Mouse (Mus musculus) heart, embryonic 10.5 days (tissue): Measurements from ENCODE around the gene Cracr2a. TPM values are rescaled to one million over a fixed set of nuclear protein-coding genes. Genes with fewer than 3 reads are reported as not detected.

Experiments
- DNase-seq: peaks from one replicate; pipeline ENCODE4 v3.0.0-alpha.2; 2017; ENCODE audit warnings: low spot score
- H3K27ac ChIP-seq: fragments of 300-500 bp; sonication (generic); 2 replicates; pipeline ENCODE4 v1.5.1; 2016; ENCODE audit warnings: mild to moderate bottlenecking
- H3K27me3 ChIP-seq: fragments of 300-500 bp; sonication (generic); 2 replicates; pipeline ENCODE4 v1.6.1; 2016; ENCODE audit warnings: mild to moderate bottlenecking; ENCODE audit not compliant: poor library complexity, insufficient read depth, severe bottlenecking
- H3K36me3 ChIP-seq: fragments of 300-500 bp; sonication (generic); 2 replicates; pipeline ENCODE4 v1.6.1; 2016; ENCODE audit warnings: mild to moderate bottlenecking, moderate library complexity
- H3K4me1 ChIP-seq: fragments of 300-500 bp; sonication (generic); 2 replicates; pipeline ENCODE4 v1.6.1; 2016; ENCODE audit warnings: mild to moderate bottlenecking
- H3K4me3 ChIP-seq: fragments of 300-500 bp; sonication (generic); 2 replicates; pipeline ENCODE4 v1.5.1; 2016; ENCODE audit warnings: mild to moderate bottlenecking, moderate library complexity
- H3K9me3 ChIP-seq: fragments of 300-500 bp; sonication (generic); 2 replicates; pipeline ENCODE4 v1.6.1; 2016; ENCODE audit warnings: mild to moderate bottlenecking, moderate library complexity
- WGBS: fragments of 180-500 bp; shearing (Covaris S2); methylation state at CpG from one replicate; pipeline ENCODE4 v1.1.7; 2016; 5-methylcytosine and 5-hydroxymethylcytosine counted together
- polyA plus RNA-seq: library from polyadenylated mRNA; unstranded; fragments of >200 nt; fragmentation: Nextera tagmentation; extraction: Ambion mirVana; gene quantifications from 2 replicates; pipeline ENCODE4 v1.2.1, GENCODE M21; 2016

The Cracr2a gene
- polyA plus RNA-seq, 1 experiment from 2014 or later = 1.7 TPM

DNA sequence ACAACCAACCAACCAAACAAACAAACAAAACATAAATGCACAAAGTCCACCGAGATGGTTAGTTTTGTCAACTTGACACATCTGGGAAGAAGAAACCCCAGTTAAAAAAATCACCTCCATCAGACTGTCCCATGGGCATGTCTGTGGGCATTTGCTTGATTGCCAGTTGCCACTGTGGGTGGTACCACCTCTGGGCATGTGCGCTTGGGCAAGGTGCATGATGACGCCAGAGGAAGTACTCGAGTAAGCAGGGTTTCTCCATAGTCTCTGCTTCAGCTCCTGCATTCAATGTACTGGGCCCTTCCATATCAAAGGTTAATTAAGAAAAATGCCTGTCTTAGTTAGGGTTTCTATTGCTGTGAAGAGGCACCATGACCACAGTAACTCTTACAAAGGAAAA lies 21.9 kb upstream of the Cracr2a start:
- Histone ChIP-seq H3K9me3 (no peaks in the 10 kb centered on the region), H3K36me3 (no peaks in the 10 kb centered on the region), H3K4me3 (no peak overlapping the region), H3K4me1 (no peaks in the 10 kb centered on the region), H3K27ac (no peak overlapping the region), H3K27me3 (peaks cover 28% of the 10 kb centered on the region)
- 82% methylated on average over 4 of the region's 4 CpGs for WGBS
- no peak for DNase-seq

DNA sequence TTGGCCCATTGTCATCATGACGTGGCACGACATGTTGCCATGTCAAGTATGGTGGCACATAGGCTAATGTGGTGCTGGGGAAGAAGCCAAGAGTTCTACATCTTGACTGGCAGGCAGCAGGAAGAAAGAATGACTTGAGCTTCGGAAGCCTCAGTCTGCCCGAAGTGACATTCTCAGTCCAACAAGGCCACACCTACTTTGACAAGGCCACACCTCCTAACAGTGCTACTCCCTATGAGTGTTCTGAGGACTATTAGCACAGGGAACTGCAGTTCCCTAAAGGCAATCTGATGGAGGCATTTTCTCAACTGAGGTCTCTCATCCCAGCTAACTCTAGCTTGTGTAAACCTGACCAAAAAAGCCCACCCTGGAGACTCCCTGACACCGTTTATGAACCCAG lies 21.5 kb upstream of the Cracr2a start:
- no peak for DNase-seq
- Histone ChIP-seq H3K27ac (no peak overlapping the region), H3K27me3 (peaks cover 28% of the 10 kb centered on the region), H3K4me3 (no peak overlapping the region), H3K4me1 (no peaks in the 10 kb centered on the region), H3K36me3 (no peaks in the 10 kb centered on the region), H3K9me3 (no peaks in the 10 kb centered on the region)
- 61% methylated on average over 5 of the region's 5 CpGs for WGBS

DNA sequence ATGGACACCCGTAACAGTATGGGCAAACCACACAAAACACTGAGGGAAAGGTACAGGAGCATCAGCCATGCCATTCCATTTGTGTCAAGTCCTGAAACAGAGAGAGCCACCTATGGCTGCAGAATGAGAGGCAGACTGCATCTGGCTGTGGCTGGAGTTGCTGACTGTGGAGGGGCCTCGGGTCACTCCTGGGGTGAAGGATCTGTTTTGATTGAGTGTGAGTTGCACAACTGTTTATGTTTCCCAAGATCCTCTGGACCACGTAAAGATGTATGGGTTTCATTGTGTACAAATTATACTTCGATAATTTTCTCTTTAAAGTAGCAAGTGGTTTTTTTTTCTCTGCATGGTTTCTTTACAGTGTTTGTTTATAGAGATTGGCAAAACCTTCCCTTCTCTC lies 20.6 kb upstream of the Cracr2a start:
- Histone ChIP-seq H3K36me3 (no peaks in the 10 kb centered on the region), H3K27ac (no peak overlapping the region), H3K9me3 (no peaks in the 10 kb centered on the region), H3K4me1 (no peaks in the 10 kb centered on the region), H3K4me3 (no peak overlapping the region), H3K27me3 (peaks cover 32% of the 10 kb centered on the region)
- WGBS = 72% methylated on average over 4 of the region's 4 CpGs
- DNase-seq = no peak

DNA sequence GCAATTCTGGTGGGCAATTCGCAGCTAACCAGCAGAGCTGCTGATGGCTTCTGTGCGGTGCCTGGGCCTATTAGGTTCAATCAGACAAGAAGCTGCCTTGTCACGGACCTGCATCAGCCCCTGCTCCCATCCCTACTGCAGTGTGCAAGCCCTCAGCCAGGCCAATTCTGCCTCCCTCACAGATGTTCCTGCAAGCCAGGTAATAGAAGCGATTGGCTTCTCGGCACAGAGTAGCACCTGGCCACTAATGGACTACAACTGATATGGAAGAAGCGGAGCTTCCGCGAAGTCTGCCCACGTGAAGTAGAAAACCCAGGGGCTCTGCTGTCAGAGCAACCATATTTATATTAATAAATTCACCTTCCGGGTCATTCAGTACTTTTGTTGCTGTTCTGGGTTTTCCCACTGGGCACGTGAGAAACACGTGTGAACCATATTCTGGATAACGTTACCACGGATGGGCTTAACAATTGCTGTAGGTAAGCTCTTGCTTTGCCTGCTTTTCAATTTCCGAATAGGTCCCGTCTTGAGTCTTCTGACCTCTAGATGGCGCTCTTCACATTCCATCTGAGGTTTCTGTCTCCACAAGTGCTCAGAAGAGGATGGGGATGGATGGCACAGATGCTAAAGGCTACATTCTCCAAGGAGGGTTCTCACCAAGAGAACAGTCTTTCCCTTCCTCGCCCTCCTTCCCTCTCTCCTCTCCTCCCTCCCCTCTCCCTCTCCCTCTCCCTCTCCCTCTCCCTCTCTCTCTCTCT lies 19.3 kb upstream of the Cracr2a start:
- H3K36me3 ChIP-seq = no peaks in the 10 kb centered on the region
- H3K4me1 ChIP-seq = no peaks in the 10 kb centered on the region
- no peak overlapping the region for H3K27ac ChIP-seq
- no peak overlapping the region for H3K4me3 ChIP-seq
- no peaks in the 10 kb centered on the region for H3K9me3 ChIP-seq
- WGBS = 34% methylated on average over 18 of the region's 18 CpGs
- peak; percentile 79 for DNase-seq
- peaks cover 32% of the 10 kb centered on the region for H3K27me3 ChIP-seq

DNA sequence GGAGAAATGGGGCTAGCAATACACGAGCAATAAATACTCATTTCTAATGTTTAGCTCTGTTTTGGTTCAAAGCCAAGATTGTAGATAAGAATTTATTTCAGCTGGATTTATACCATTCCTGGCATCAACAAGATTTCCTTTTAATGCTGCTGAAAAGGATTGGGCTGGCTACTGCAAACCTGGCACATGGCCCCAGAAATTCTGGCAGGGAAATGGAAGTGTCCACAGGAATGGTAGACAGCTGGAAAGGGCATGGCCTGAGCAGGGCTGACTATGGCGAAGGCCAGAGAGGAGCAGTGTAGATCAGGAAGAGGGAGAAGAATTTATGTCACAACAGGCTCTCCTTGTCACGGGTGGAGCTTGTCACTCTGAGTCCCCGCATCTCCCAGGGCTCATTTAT lies 14.5 kb upstream of the Cracr2a start:
- 79% methylated on average over 4 of the region's 4 CpGs for WGBS
- no peak for DNase-seq
- H3K36me3 ChIP-seq = no peaks in the 10 kb centered on the region
- no peaks in the 10 kb centered on the region for H3K4me1 ChIP-seq
- no peak overlapping the region for H3K4me3 ChIP-seq
- H3K9me3 ChIP-seq = no peaks in the 10 kb centered on the region
- H3K27ac ChIP-seq = no peak overlapping the region
- H3K27me3 ChIP-seq = peaks cover 26% of the 10 kb centered on the region

DNA sequence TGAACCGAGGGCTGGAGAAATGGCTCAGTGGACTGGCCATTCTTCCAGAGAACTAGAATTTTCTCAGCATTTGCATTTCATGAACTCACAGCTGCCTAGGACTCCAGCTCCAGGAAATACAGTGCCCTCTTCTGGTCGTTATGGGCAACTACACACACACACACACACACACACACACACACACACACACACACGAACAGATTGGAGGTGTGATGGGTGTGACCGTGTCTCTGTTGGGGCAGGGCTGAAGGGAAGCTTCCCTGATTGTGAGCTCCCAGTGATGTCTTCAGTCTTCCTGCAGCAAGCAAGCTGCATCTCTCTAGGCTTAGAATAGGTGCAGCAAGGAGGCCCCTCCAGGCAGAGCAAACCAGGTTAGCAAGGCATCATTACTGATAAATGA lies 8.2 kb upstream of the Cracr2a start:
- Histone ChIP-seq H3K9me3 (no peaks in the 10 kb centered on the region; the same call in 1 of the 2 replicates), H3K4me1 (peaks cover 11% of the 10 kb centered on the region; the same call in 1 of the 2 replicates), H3K4me3 (no peak overlapping the region), H3K27ac (no peak overlapping the region), H3K27me3 (no peaks in the 10 kb centered on the region), H3K36me3 (no peaks in the 10 kb centered on the region)
- no peak for DNase-seq
- 71% methylated on average over 4 of the region's 4 CpGs for WGBS

DNA sequence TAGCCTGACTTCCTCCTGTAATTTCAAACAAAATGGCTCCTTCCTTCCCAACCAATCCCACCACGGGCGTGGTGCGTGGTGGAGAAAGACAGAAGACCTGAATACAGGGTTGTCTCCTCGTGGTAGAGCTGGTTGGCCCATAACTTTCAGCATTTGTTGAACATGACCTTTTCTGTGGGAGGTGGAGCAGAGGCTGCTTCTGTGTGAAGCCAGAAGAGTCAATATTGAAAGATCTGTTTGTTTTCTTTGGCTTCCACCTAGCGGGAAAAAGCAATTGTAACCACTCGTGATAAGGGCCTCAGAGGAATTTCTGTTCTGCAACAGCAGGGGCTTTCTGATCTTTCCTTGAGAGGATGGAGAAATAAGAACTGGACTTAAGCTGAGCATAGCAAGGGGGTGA lies 5.6 kb upstream of the Cracr2a start:
- H3K4me3 ChIP-seq = no peak overlapping the region
- 58% methylated on average over 6 of the region's 6 CpGs for WGBS
- no peaks in the 10 kb centered on the region; the same call in 1 of the 2 replicates for H3K9me3 ChIP-seq
- H3K36me3 ChIP-seq = no peaks in the 10 kb centered on the region
- no peak overlapping the region for H3K27ac ChIP-seq
- peaks cover 5% of the 10 kb centered on the region; the same call in 1 of the 2 replicates for H3K27me3 ChIP-seq
- H3K4me1 ChIP-seq = peaks cover 11% of the 10 kb centered on the region; the same call in 1 of the 2 replicates
- DNase-seq = no peak

DNA sequence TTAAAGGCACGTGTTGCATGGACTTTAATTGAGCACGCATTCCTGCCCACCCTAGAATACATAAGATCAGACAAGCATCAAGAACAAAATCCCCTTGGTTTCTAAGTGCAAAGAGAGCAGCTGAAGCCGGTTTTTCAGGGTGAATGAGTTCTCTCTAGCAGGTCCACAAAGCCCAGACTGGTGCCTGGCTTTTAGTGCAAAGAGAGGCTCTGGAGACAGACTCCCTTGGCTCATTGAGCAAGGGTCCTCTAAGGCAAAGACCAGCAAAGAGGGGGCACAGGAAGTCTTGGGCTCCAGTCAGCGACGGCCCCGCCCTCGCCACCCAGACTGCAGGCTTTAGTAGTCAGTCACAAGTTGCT lies 287 bp upstream of the Cracr2a start:
- Histone ChIP-seq H3K4me1 (peaks cover 21% of the 10 kb centered on the region), H3K9me3 (no peaks in the 10 kb centered on the region), H3K27me3 (peaks cover 5% of the 10 kb centered on the region; the same call in 1 of the 2 replicates), H3K4me3 (peak overlapping the region; percentile 64), H3K27ac (peak overlapping the region; percentile 84), H3K36me3 (no peaks in the 10 kb centered on the region)
- whole genome bisulfite sequencing = 7% methylated on average over 7 of the region's 7 CpGs
- no peak for DNase-seq

DNA sequence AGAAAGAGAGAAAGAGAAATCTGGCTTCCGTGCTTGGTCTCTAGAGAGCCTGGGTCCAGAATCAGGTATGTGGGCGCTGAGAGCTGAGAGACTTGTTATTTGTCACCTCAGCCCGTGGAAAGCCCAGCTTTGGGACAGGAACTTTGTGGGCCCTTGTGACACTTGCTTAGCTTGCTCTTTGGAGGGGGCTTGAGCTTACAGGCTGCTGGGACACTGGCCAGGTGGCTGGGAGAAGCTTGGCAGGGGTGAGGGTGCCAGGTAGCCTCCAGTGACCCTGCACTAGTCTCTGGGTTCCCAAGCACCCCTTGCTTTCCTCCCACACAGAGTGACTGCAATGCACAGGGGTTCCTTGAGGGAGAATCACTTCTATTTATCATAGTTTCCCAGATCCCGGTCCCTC lies 2.4 kb downstream of the Cracr2a start:
- WGBS = 56% methylated on average over 4 of the region's 4 CpGs
- H3K4me3 ChIP-seq = no peak overlapping the region
- H3K27ac ChIP-seq = peak overlapping the region; percentile 59; the same call in 1 of the 2 replicates
- DNase-seq = no peak
- no peaks in the 10 kb centered on the region for H3K36me3 ChIP-seq
- H3K4me1 ChIP-seq = peaks cover 17% of the 10 kb centered on the region
- no peaks in the 10 kb centered on the region for H3K9me3 ChIP-seq
- peaks cover 8% of the 10 kb centered on the region; the same call in 1 of the 2 replicates for H3K27me3 ChIP-seq

DNA sequence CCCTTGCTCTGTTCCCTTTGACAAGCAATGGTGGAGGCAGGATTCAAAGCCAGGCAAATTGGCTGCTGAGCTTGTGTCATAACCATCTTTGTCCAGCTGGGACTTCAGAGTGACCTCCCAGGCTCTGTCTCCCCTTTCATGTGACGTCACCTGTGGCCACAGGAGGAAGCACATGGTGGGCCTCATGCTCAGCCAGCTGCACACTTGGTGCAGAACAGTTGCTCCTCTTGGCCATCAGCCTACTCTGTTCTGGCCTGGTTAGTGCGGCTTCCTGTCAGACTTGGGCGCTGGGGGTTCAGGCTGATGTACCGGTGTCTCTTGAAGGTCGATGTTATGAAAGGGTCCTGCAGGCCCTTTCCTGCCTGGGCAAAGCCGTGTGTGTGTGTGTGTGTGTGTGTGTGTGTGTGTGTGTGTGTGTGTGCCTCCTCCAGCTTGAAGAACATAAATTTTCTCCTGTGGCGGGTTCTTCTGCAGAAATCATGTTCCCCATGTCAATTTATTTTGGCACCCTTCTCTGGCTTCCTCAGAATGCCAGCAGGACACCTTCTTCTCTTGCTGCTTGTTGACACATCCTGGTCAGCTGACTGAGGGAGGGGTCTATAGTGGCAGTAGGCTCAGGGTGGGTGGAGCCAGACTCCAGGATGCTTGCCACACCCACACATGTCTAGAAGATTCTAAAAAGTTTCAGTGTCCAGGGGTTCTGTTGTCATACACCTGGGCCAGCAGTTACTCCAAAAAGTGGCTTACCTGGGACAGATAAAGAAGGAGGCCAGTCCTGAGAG lies 5.0 kb downstream of the Cracr2a start:
- no peak for DNase-seq
- WGBS = 91% methylated on average over 7 of the region's 7 CpGs
- Histone ChIP-seq H3K4me1 (peaks cover 12% of the 10 kb centered on the region), H3K36me3 (no peaks in the 10 kb centered on the region), H3K9me3 (no peaks in the 10 kb centered on the region), H3K27ac (no peak overlapping the region), H3K27me3 (peaks cover 4% of the 10 kb centered on the region; the same call in 1 of the 2 replicates), H3K4me3 (no peak overlapping the region)

DNA sequence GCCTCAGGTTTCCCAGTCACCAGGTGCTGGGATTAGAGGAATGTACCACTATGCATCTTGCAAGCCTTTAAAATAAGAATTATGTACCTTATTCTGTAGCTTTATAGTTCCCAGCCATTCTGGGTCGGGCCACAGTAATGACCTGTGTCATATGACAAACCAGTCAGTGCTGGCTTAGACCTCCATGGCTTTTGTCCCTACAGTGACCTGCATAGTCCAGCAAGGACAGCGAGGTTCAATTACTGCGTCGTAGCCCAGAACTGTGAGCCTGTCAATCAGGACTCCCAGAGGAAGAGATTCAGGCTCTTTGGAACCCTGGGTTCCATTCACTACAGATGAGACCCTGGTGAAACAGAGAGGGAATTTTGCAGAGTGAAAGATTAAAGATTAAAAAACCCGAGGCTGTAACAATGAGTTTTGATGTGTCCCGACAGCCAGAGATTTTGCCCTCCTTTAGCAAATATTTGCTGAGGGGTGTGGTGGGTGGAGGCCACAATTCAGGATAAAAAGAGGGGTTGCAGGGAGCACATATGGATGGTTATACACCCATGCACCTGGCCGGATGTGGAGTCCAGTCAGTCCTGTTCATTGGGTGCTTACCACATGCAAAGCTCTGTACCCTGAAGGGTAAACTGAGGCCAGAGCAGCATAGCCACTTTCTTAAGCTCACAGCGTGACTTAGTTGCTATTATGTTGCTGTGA lies 10.9 kb downstream of the Cracr2a start:
- H3K4me3 ChIP-seq = no peak overlapping the region
- H3K9me3 ChIP-seq = no peaks in the 10 kb centered on the region
- peaks cover 4% of the 10 kb centered on the region; the same call in 1 of the 2 replicates for H3K27me3 ChIP-seq
- H3K36me3 ChIP-seq = no peaks in the 10 kb centered on the region
- DNase-seq = no peak
- no peak overlapping the region for H3K27ac ChIP-seq
- WGBS = 75% methylated on average over 8 of the region's 8 CpGs
- H3K4me1 ChIP-seq = no peaks in the 10 kb centered on the region

DNA sequence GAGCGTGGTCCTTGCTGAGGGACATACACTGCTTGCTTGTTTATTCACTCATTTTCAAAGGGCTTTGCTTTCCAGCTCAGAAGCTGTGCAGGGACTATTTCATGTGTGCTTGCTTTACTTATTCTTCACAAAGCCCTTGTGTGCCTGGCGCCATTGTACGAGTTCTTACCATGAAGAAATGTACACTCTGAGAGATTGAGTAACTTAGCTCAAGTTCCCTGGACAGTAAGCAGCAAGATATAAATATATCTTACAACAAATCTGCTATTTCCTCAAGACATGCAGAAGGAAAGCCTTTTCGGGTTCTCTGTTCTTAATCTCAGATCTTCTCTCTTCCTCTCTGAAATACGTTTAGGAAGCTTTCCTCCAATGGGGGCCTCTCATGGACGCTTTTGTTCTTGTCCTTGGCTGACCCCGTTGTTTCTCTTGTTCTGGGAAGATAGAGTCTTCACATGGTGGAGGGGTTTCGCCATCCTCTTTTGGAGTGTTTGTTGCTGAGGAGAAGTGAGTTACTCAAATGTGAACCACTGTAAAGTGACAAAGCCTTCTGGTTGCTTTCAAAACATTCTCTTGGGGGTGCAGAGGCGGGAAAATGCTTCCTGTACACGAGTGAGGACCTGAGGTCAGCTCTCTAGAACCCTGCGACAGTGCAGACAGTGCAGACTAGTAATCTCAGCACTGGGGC lies 12.8 kb downstream of the Cracr2a start:
- DNase-seq = no peak
- Histone ChIP-seq H3K4me3 (no peak overlapping the region), H3K36me3 (no peaks in the 10 kb centered on the region), H3K27ac (no peak overlapping the region), H3K27me3 (no peaks in the 10 kb centered on the region), H3K4me1 (no peaks in the 10 kb centered on the region), H3K9me3 (no peaks in the 10 kb centered on the region)
- WGBS = 70% methylated on average over 11 of the region's 11 CpGs
